Mouse (Mus musculus): ENCODE measurements around the gene Vmn2r44. TPM values are rescaled to one million over a fixed set of nuclear protein-coding genes. Genes with fewer than 3 reads are reported as not detected.
"Not testable (repeated sequence)": the region's sequence is repeated elsewhere in the genome, so short reads cannot be mapped to it uniquely, and the experiment has no call there.

Gene Vmn2r44
- not detected in 2 replicates for polyA plus RNA-seq (2012; ENCODE audit: insufficient read depth, insufficient read length, low replicate concordance, missing spikeins)

- not testable (repeated sequence) for H3K4me1 ChIP-seq (ENCODE audit: control insufficient read depth, insufficient read depth, low read length); H3K4me3 ChIP-seq (ENCODE audit: insufficient read depth, low read depth, low read length); H3K27ac ChIP-seq (ENCODE audit: insufficient read depth, low read depth, low read length)
Measured at GRCm38 (mm10) chr7:8383233-8383632, at the start of gene Vmn2r44. TSS of gene Vmn2r44 (minus strand) at chr7:8383333.

DNA sequence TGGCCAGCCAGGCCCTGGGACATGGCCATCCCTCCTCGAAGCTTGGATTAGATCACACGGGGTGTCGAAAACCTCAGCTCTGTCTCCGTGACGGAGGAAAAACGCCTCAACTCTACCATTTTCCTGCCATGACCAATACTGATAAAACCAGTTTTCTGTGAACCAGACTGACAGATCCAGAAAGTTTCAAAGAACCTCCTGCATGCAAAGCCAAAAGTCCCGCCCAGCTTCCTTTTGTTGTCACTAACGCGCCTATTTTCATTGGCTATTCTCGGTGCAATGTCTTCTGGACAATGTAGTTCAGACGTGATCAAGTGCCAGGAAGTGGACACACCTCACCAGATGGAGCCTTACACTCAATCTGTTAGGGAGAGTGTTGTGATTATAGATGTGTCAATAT is 25.3 kb downstream of the Vmn2r44 start:
- H3K4me1 ChIP-seq (ENCODE audit: control insufficient read depth, insufficient read depth, low read length); H3K4me3 ChIP-seq (ENCODE audit: insufficient read depth, low read depth, low read length); H3K27ac ChIP-seq (ENCODE audit: insufficient read depth, low read depth, low read length): not testable (repeated sequence)
- 91% methylated on average over 11 of the region's 11 CpGs for WGBS

Other genes starting within 250 kb of the Vmn2r44 start
- not detected in 2 replicates for gene Vmn2r41, start 221.7 kb downstream of the Vmn2r44 start, polyA plus RNA-seq (2012; ENCODE audit: insufficient read depth, insufficient read length, low replicate concordance, missing spikeins)
- not detected in 2 replicates for gene Vmn2r42, start 183.0 kb downstream of the Vmn2r44 start, polyA plus RNA-seq (2012; ENCODE audit: insufficient read depth, insufficient read length, low replicate concordance, missing spikeins)
- not detected in 2 replicates for gene Vmn2r43, start 122.7 kb downstream of the Vmn2r44 start, polyA plus RNA-seq (2012; ENCODE audit: insufficient read depth, insufficient read length, low replicate concordance, missing spikeins)
- not detected in 2 replicates for gene Vmn2r45, start 105.7 kb upstream of the Vmn2r44 start, polyA plus RNA-seq (2012; ENCODE audit: insufficient read depth, insufficient read length, low replicate concordance, missing spikeins)